Mouse (Mus musculus): ENCODE data around the gene Tnnt3. TPM values are rescaled to one million over a fixed set of nuclear protein-coding genes. Genes with fewer than 3 reads are reported as not detected.

Gene Tnnt3
- polyA plus RNA-seq, 1 experiment from 2014 or later, result 1.1 TPM

- DNase-seq (ENCODE audit: extremely low spot score, low spot score), result peak; percentile 87
- no peaks in the 10 kb centered on the region for H3K9me3 ChIP-seq
- H3K27ac ChIP-seq, result peak overlapping the region; percentile 83
- H3K27me3 ChIP-seq (ENCODE audit: poor library complexity, severe bottlenecking), result no peaks in the 10 kb centered on the region
- WGBS, result 6% methylated on average over 6 of the region's 6 CpGs
- H3K4me1 ChIP-seq, result peaks cover 81% of the 10 kb centered on the region
- peak overlapping the region; percentile 0; the same call in 1 of the 2 replicates for H3K4me3 ChIP-seq
- H3K36me3 ChIP-seq (replicated peaks), result peaks cover 52% of the 10 kb centered on the region
These were observed 39.2 kb downstream of the Tnnt3 start for GRCm38 (mm10) chr7:142537879-142538278.

GRCm38 (mm10) chr7:142538291-142538690 is 39.7 kb downstream of the Tnnt3 start:
- peak overlapping the region; percentile 83 for H3K27ac ChIP-seq
- peaks cover 81% of the 10 kb centered on the region for H3K4me1 ChIP-seq
- H3K36me3 ChIP-seq (replicated peaks), result peaks cover 52% of the 10 kb centered on the region
- WGBS, result 32% methylated on average over 4 of the region's 4 CpGs
- H3K4me3 ChIP-seq, result peak overlapping the region; percentile 0; the same call in 1 of the 2 replicates
- no peaks in the 10 kb centered on the region for H3K27me3 ChIP-seq (ENCODE audit: poor library complexity, severe bottlenecking)
- no peaks in the 10 kb centered on the region for H3K9me3 ChIP-seq
- DNase-seq (ENCODE audit: extremely low spot score, low spot score), result no peak

GRCm38 (mm10) chr7:142538766-142539165 is 40.1 kb downstream of the Tnnt3 start:
- Histone ChIP-seq H3K27me3 (ENCODE audit: poor library complexity, severe bottlenecking) (no peaks in the 10 kb centered on the region), H3K36me3 (replicated peaks) (peaks cover 52% of the 10 kb centered on the region), H3K9me3 (no peaks in the 10 kb centered on the region), H3K4me1 (peaks cover 81% of the 10 kb centered on the region), H3K27ac (peak overlapping the region; percentile 83), H3K4me3 (peak overlapping the region; percentile 0; the same call in 1 of the 2 replicates)
- WGBS, result 25% methylated on average over 6 of the region's 6 CpGs
- no peak for DNase-seq (ENCODE audit: extremely low spot score, low spot score)

GRCm38 (mm10) chr7:142539828-142540227 is 41.2 kb downstream of the Tnnt3 start:
- no peaks in the 10 kb centered on the region for H3K9me3 ChIP-seq
- WGBS, result 75% methylated on average over 8 of the region's 8 CpGs
- no peaks in the 10 kb centered on the region for H3K27me3 ChIP-seq (ENCODE audit: poor library complexity, severe bottlenecking)
- no peak overlapping the region for H3K4me3 ChIP-seq
- H3K36me3 ChIP-seq (replicated peaks), result peaks cover 52% of the 10 kb centered on the region
- H3K4me1 ChIP-seq, result peaks cover 73% of the 10 kb centered on the region
- peak overlapping the region; percentile 83 for H3K27ac ChIP-seq
- DNase-seq (ENCODE audit: extremely low spot score, low spot score), result no peak

- peaks cover 80% of the 10 kb centered on the region for H3K4me1 ChIP-seq
- 41% methylated on average over 11 of the region's 11 CpGs for WGBS
- H3K27ac ChIP-seq, result peak overlapping the region; percentile 87
- H3K27me3 ChIP-seq (ENCODE audit: poor library complexity, severe bottlenecking), result no peaks in the 10 kb centered on the region
- no peaks in the 10 kb centered on the region for H3K9me3 ChIP-seq
- H3K4me3 ChIP-seq, result no peak overlapping the region
- H3K36me3 ChIP-seq (replicated peaks), result peaks cover 33% of the 10 kb centered on the region
- DNase-seq (ENCODE audit: extremely low spot score, low spot score), result no peak
These were observed 44.2 kb downstream of the Tnnt3 start for GRCm38 (mm10) chr7:142542771-142543303.

GRCm38 (mm10) chr7:142545967-142546366 is 47.3 kb downstream of the Tnnt3 start:
- no peak for DNase-seq (ENCODE audit: extremely low spot score, low spot score)
- no peaks in the 10 kb centered on the region for H3K27me3 ChIP-seq (ENCODE audit: poor library complexity, severe bottlenecking)
- peak overlapping the region; percentile 22 for H3K27ac ChIP-seq
- H3K4me1 ChIP-seq, result peaks cover 78% of the 10 kb centered on the region
- no peak overlapping the region for H3K4me3 ChIP-seq
- H3K36me3 ChIP-seq (replicated peaks), result peaks cover 13% of the 10 kb centered on the region
- no peaks in the 10 kb centered on the region for H3K9me3 ChIP-seq
- 69% methylated on average over 7 of the region's 7 CpGs for WGBS

GRCm38 (mm10) chr7:142547874-142548273 is 49.2 kb downstream of the Tnnt3 start:
- 85% methylated on average over 2 of the region's 2 CpGs for WGBS
- DNase-seq (ENCODE audit: extremely low spot score, low spot score), result no peak

GRCm38 (mm10) chr7:142548706-142549105 is 50.1 kb downstream of the Tnnt3 start:
- no peak overlapping the region for H3K4me3 ChIP-seq
- WGBS, result 6% methylated on average over 6 of the region's 6 CpGs
- 0 out of 2 replicates have a peak, but pooled peaks cover 3% of the 10 kb centered on the region for H3K36me3 ChIP-seq (replicated peaks)
- peak overlapping the region; percentile 83 for H3K27ac ChIP-seq
- no peak for DNase-seq (ENCODE audit: extremely low spot score, low spot score)
- H3K9me3 ChIP-seq, result no peaks in the 10 kb centered on the region
- peaks cover 70% of the 10 kb centered on the region for H3K4me1 ChIP-seq
- H3K27me3 ChIP-seq (ENCODE audit: poor library complexity, severe bottlenecking), result no peaks in the 10 kb centered on the region

More at GRCm38 (mm10) chr7:142547874-142548273, 49.2 kb downstream of the Tnnt3 start:
- H3K36me3 ChIP-seq (replicated peaks), result 0 out of 2 replicates have a peak, but pooled peaks cover 3% of the 10 kb centered on the region
- H3K4me3 ChIP-seq, result no peak overlapping the region
- peak overlapping the region; percentile 83 for H3K27ac ChIP-seq
- no peaks in the 10 kb centered on the region for H3K9me3 ChIP-seq
- no peaks in the 10 kb centered on the region for H3K27me3 ChIP-seq (ENCODE audit: poor library complexity, severe bottlenecking)
- peaks cover 70% of the 10 kb centered on the region for H3K4me1 ChIP-seq

- no peaks in the 10 kb centered on the region for H3K27me3 ChIP-seq (ENCODE audit: poor library complexity, severe bottlenecking)
- peak overlapping the region; percentile 81; the same call in 1 of the 2 replicates for H3K27ac ChIP-seq
- 0 out of 2 replicates have a peak, but pooled peaks cover 3% of the 10 kb centered on the region for H3K36me3 ChIP-seq (replicated peaks)
- H3K4me1 ChIP-seq, result peaks cover 81% of the 10 kb centered on the region
- H3K9me3 ChIP-seq, result no peaks in the 10 kb centered on the region
- no peak for DNase-seq (ENCODE audit: extremely low spot score, low spot score)
- no peak overlapping the region for H3K4me3 ChIP-seq
- 90% methylated on average over 10 of the region's 10 CpGs for WGBS
These were observed 51.5 kb downstream of the Tnnt3 start for GRCm38 (mm10) chr7:142549941-142550763.

GRCm38 (mm10) chr7:142550935-142551373 is 52.3 kb downstream of the Tnnt3 start:
- no peaks in the 10 kb centered on the region for H3K36me3 ChIP-seq (replicated peaks)
- H3K27me3 ChIP-seq (ENCODE audit: poor library complexity, severe bottlenecking), result no peaks in the 10 kb centered on the region
- H3K9me3 ChIP-seq, result no peaks in the 10 kb centered on the region
- peak overlapping the region; percentile 81; the same call in 1 of the 2 replicates for H3K27ac ChIP-seq
- no peak overlapping the region for H3K4me3 ChIP-seq
- 83% methylated on average over 14 of the region's 14 CpGs for WGBS
- DNase-seq (ENCODE audit: extremely low spot score, low spot score), result no peak
- peaks cover 82% of the 10 kb centered on the region for H3K4me1 ChIP-seq

- Histone ChIP-seq H3K36me3 (replicated peaks) (no peaks in the 10 kb centered on the region), H3K9me3 (no peaks in the 10 kb centered on the region), H3K4me1 (peaks cover 80% of the 10 kb centered on the region), H3K27me3 (ENCODE audit: poor library complexity, severe bottlenecking) (no peaks in the 10 kb centered on the region), H3K4me3 (no peak overlapping the region), H3K27ac (peak overlapping the region; percentile 81; the same call in 1 of the 2 replicates)
- 93% methylated on average over 5 of the region's 5 CpGs for WGBS
- no peak for DNase-seq (ENCODE audit: extremely low spot score, low spot score)
These were observed 53.1 kb downstream of the Tnnt3 start for GRCm38 (mm10) chr7:142551691-142552090.

GRCm38 (mm10) chr7:142552591-142553416 is 54.2 kb downstream of the Tnnt3 start:
- Histone ChIP-seq H3K27ac (peak overlapping the region; percentile 81), H3K4me3 (no peak overlapping the region), H3K4me1 (peaks cover 82% of the 10 kb centered on the region), H3K9me3 (no peaks in the 10 kb centered on the region), H3K36me3 (replicated peaks) (no peaks in the 10 kb centered on the region), H3K27me3 (ENCODE audit: poor library complexity, severe bottlenecking) (no peaks in the 10 kb centered on the region)
- 45% methylated on average over 13 of the region's 13 CpGs for WGBS
- peak; percentile 50 for DNase-seq (ENCODE audit: extremely low spot score, low spot score)

All from forebrain, embryonic 10.5 days (tissue).